Mouse (Mus musculus) gastrocnemius, postnatal 36 days (tissue): ENCODE measurements at regions not wholly inside any gene's neighbourhood (a gene's known extent, or its start where the extent isn't known, plus 50 kb on each side); places are given as distances from the start of the nearest gene placed in this dataset.
A peak's percentile ranks its signal among the peaks of the same experiment; 100 is the strongest.

Experiments
- DNase-seq, 2 experiments: peaks; one replicate each; pipeline ENCODE4 v3.0.0; 2022
- intact Hi-C: fragments of 180-260 bp; cut with DNase I; formaldehyde crosslinking; loops from one replicate; pipeline ENCODE4 v1.15.1; 2025

DNA sequence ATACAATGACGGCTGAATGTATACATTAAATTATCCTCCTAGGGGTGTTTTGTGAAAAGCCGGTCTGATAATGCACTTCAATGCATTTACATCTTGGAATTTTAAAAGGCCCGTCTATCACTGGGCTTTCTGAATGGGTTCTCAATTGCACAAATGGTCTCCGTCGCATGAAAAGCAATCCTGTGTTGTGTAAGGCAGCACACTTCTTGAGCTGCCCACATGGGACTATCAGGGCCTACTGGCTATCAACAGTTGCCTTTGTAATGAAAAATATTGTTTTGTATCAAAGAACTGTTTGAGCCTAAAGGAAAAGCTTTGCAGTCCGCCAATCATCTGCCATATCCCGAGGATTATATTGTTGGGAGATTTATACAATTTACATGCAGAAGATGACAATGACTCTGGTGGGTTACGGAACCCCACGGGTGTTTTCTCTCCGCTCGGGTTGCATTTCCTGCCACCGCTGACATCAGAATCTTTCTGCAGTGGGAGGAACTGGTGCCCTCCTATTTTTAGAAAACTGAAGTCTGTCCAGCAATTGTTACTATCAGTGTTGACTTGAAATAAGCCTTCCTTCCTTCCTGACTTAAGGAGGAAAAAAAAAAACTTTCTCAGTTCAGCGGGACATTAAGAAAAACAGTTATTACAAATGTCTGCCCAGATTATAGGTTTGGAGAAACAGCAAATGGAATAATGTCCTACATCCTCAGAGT lies 118.7 kb downstream of the Tmem26 start:
- intact Hi-C loops, result no loop called here
- no peak for DNase-seq

DNA sequence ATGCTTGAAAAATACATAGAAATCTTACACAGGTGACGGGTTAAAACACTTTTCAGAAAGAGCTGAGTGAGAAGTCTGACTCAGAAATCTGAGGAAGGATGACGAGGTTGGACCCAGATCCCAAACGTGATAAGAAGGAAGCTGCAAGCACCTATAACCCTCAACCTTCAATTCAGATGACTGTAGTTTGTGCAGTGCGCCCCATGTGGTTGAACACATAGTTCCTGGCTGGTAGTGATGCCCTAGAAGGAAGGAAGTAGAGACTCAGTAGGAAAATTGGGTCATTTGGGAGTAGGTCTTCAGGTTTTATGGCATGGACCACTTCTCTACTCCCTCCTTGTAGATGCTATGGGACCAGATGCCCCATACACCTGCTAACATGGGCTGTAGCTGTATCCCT lies 120.6 kb downstream of the Tmem26 start:
- intact Hi-C loops, result no loop called here
- DNase-seq, result no peak

GRCm38 (mm10) chr10:68844596-68844995 lies 121.2 kb downstream of the Tmem26 start:
- intact Hi-C loops, result no loop called here
- DNase-seq, result no peak

- intact Hi-C loops, result no loop called here
- no peak for DNase-seq
Measured at GRCm38 (mm10) chr10:68851153-68851552, 127.7 kb downstream of the Tmem26 start.

GRCm38 (mm10) chr10:68855934-68856891 lies 132.8 kb downstream of the Tmem26 start:
- no peak for DNase-seq
- intact Hi-C loops, result no loop called here

- intact Hi-C loops, result no loop called here
- peak in 1 of 2 experiments; percentile 14 for DNase-seq
Measured at GRCm38 (mm10) chr10:68864606-68865378, 141.3 kb downstream of the Tmem26 start.

DNA sequence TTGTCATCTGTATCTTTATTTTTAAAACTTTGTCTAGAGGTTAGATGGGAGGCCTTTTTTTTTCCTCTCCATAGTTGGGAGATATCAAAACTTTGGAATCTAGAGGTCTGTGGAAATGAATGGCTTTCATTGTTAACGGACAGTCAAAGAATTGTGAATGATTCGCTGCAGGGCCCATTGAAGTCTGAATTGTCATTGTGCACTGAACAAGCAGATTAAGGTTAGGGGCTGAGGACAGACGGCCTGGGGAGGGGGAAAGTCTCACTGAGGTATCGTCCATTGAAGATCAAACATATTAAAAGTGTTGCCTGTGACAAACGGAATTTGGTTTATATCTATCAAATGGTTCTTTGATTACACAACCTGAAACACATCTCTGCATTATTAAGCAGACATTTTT lies 142.3 kb downstream of the Tmem26 start:
- intact Hi-C loops, result no loop called here
- no peak for DNase-seq

GRCm38 (mm10) chr10:68867361-68867760 lies 143.9 kb downstream of the Tmem26 start:
- intact Hi-C loops, result no loop called here

DNA sequence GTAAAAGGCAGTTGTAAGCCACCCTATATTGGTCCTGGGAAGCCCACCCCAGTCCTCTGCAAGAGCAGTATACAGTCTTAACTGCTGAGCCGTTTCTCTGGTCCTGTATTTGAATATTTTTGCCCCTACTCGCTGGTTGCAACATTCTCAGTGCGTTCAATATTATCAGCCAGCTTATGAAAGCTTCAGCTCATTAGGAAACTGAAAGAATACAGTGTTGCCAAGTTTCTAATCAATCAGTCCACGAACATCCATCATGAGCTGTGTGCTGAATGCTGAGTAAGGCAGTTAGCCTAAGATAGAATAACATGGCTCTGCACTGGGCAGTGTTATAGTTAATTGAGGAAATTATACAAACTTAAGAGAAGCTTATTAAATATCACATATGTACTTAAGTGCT lies 148.7 kb downstream of the Tmem26 start:
- intact Hi-C loops, result no loop called here

More at GRCm38 (mm10) chr10:68867361-68867760, 143.9 kb downstream of the Tmem26 start:
- no peak for DNase-seq

DNA sequence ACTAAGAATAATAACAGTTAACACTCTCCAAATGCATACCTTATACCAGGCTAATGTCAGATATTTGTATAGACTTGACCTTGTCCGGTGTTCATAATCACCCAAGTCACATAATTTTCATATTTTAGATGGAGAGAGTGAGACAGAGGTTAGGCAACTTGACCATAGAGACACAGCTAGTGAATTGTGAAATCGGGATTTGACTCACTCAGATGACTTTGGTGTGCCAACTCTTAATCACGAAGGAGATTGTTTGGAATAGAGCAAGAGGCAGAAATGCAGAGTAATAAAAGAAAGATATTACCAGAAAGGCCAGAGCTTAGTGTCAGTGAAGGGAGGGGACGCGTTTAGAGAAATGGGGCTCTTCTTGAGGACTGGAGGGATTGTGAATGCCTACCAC lies 152.2 kb downstream of the Tmem26 start:
- DNase-seq, result no peak
- intact Hi-C loops, result no loop called here

More for the DNA sequence above, 148.7 kb downstream of the Tmem26 start:
- DNase-seq, result no peak

DNA sequence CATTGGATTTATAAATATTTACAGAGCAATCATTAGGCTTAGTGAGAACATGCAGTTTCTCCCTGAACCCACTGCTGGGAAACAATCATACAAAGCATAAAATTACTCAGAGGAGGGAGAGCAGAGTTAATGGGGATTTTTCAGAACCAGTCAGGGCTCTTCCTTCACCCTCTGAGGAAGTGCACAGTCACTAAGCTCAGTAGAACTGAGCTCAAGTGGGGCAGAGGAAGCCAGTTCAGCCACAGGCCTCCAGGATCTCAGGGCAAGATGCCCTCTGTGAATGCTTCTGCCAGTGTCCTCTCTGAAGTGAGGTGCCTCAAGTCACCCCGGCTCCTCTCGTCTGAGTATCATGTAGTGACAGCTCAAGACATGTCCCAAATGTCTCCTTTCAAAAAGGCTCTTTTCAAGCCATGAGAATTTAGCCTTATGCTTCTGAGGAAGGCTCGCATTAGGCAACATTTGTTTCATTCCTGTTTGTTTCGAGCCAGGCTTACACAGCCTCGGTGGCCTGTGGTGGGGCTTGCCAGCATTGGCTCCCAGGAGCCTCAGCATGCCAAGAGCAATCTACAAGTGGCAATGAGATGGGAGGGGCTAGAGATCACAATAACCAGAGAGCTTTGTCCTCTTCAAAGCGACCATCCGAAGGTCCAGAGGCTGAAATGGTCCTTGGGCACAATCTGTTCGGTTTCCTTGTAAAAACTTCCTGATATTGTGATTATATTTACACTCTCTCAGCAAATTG lies 169.8 kb downstream of the Tmem26 start:
- intact Hi-C loops, result no loop called here
- DNase-seq, result peak; percentile 10 to 25

GRCm38 (mm10) chr10:68894121-68894520 lies 170.7 kb downstream of the Tmem26 start:
- intact Hi-C loops, result no loop called here
- DNase-seq, result no peak

- DNase-seq, result peak; percentile 25 to 29
- intact Hi-C loops, result no loop called here
Measured at GRCm38 (mm10) chr10:68897524-68897923, 174.1 kb downstream of the Tmem26 start.

DNA sequence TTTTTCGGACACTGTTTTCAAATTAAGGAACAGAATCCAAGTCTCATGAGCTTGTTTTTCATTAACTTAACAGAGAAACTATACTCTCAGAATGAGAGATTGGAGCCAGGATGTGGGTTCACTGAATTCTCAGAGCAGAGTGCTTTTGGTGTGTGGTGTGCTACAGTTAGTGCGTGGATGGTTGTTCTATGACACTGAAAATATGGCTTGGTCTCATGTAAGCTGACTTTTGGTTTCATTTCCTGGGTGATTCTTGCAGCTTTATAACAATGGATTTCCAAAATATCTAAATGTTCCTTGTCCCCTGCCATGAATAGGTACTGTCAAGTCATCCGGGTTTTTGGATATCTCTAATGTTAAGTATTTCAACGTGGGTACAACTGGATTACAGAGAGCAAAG lies 177.7 kb downstream of the Tmem26 start:
- intact Hi-C loops, result loop anchor here (2.0 to 5.0 kb wide), 2 partner anchors 216 to 414 kb away; no protein-coding TSS in a partner anchor
- no peak for DNase-seq

DNA sequence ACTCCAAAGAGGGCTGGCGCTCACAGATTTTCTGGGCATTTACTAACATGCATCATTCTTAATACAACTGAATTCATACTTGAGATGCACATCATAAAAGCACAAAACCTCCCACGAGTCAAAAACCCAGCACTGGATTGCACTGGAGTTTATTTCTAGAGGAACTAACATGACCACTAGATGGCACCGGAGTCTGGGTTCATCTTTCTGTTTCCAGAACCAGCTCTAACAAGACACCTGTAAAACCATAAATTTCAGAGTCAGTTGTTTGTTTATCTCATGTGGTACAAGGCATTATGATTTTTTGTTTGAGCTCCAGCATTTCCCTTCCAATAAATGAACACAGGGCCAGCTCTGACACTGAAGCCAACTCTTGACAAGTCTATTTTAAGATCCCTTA lies 179.2 kb downstream of the Tmem26 start:
- DNase-seq, result peak in 1 of 2 experiments; percentile 16
- intact Hi-C loops, result loop anchor here (2.0 to 5.0 kb wide), 3 partner anchors 76 to 215 kb away; no protein-coding TSS in a partner anchor

DNA sequence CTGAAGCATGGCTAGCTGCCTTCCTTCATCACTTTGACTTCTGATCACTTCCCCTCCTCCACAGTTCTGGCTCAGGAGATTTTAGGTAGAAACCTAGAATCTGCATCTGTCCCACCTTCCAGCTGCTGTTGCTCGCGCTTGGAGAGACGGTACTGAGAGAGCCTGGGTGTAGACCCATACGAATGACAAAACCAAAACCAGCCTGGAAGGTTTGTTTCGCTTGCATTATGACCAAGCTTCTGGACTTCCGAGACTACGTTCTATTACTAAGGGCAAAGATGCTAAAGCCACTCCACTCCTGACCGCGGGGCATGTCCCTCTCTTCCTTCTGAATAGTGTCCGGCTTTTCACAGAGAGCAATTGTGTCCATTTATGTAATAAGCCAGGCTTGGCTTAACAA lies 180.9 kb downstream of the Tmem26 start:
- no peak for DNase-seq
- intact Hi-C loops, result loop anchor here (5.0 kb wide), 1 partner anchor 213 kb away; no protein-coding TSS in a partner anchor

- peak in 1 of 2 experiments; percentile 55 for DNase-seq
- intact Hi-C loops, result no loop called here
Measured at GRCm38 (mm10) chr10:68908236-68908635, 184.8 kb downstream of the Tmem26 start.

DNA sequence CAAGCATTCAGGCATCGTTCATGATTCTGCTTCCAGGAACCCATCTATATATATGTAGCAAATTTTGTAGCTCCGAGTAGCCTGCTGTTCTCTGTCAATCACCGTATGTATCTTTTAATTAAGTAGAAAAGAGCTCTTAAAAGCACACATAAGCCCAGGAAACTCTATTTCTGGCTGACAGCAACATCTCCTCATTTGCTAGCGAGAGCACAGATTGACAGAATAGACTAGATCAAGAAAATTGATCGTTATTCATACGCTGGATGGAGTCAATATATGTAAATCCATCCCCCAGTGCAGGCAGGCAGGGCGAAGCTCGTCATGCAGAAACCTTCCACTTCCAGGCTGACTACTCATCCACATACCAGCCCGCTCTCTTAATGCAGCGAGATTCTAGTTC lies 185.6 kb downstream of the Tmem26 start:
- intact Hi-C loops, result no loop called here

GRCm38 (mm10) chr10:68916147-68916546 lies 192.7 kb downstream of the Tmem26 start:
- no peak for DNase-seq
- intact Hi-C loops, result no loop called here

More for the DNA sequence above, 185.6 kb downstream of the Tmem26 start:
- DNase-seq, result no peak

DNA sequence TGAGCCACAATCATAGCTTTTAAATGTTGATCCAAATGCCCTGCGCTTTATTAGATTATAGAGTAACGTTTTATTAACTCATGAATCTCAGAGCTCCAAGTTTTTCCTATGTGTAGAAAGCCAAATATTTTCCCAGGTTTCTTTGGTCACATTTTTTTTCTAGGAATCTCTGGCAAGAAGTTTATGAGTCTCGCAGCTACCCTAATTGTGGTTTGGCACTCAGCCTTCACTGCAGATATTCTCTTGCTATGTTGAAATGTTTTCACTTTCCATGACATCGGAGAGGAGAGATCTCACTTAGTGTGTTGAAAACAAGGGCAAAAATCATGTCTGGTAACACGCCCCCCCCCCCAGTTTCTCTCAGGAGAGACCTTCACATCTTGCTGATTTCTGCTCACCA lies 212.4 kb downstream of the Tmem26 start:
- DNase-seq, result no peak
- intact Hi-C loops, result no loop called here
